Mouse (Mus musculus): ENCODE results near the gene Ccdc66. TPM values are rescaled to one million over a fixed set of nuclear protein-coding genes. Genes with fewer than 3 reads are reported as not detected.

Gene Ccdc66
- polyA plus RNA-seq, 1 experiment from 2014 or later, result 4.0 TPM

- TF ChIP-seq CTCF (IDR thresholded peaks at IDR 0.05; ENCODE audit: low read depth), result no peak
- no peak overlapping the region for H3K4me3 ChIP-seq (ENCODE audit: low read depth, low read length)
- no peak overlapping the region for H3K27ac ChIP-seq (ENCODE audit: low read depth, low read length)
- H3K36me3 ChIP-seq (ENCODE audit: control insufficient read depth, insufficient read depth), result 0 out of 2 replicates have a peak, but pooled peaks cover 4% of the 10 kb centered on the region
- WGBS, result 99% methylated on average over 2 of the region's 2 CpGs
- no peaks in the 10 kb centered on the region for H3K27me3 ChIP-seq (replicated peaks; ENCODE audit: control insufficient read depth, insufficient read depth, low read length)
- no peak overlapping the region for H3K4me2 ChIP-seq (replicated peaks; ENCODE audit: low read depth)
- no peaks in the 10 kb centered on the region for H3K9me3 ChIP-seq (ENCODE audit: control insufficient read depth)
- H3K4me1 ChIP-seq (replicated peaks; ENCODE audit: control insufficient read depth, insufficient read depth, low read length), result no peaks in the 10 kb centered on the region
- ATAC-seq, result no peak
- H3K9ac ChIP-seq (ENCODE audit: low read depth, low read length), result no peak overlapping the region
Measured at GRCm38 (mm10) chr14:27432064-27432463, 76.2 kb downstream of the Ccdc66 start.

Other genes starting within 250 kb of the Ccdc66 start
- 4.9 and 6.5 TPM in 2 replicates for gene Fam208a, start 79.6 kb downstream of the Ccdc66 start, polyA plus RNA-seq (2015; fragmentation: Nextera tagmentation; extraction: Ambion mirVana)
- gene Erc2, start 114.0 kb upstream of the Ccdc66 start, polyA plus RNA-seq (2015; fragmentation: Nextera tagmentation; extraction: Ambion mirVana), result 3.0 and 3.1 TPM in 2 replicates

All from intestine, postnatal 0 days (tissue).